Comparison of ENCODE assay signal across 40 mouse cellular contexts in genomic region chr19:11554726-11555125, GRCm38 (mm10). TPM values are rescaled to one million over a fixed set of nuclear protein-coding genes. Genes with fewer than 3 reads are reported as not detected.
"Had no signal": no experiment of that assay in that cellular context is flagged by ENCODE, and none has a peak within 500 bp of the region (broad histone marks: within the 10 kb centered on the region; RNA-seq: fewer than 3 reads in every experiment).

No protein-coding gene starts in this region.

- H3K36me3 ChIP-seq: heart, embryonic 10.5 days; heart, embryonic 12.5 days; heart, embryonic 13.5 days; heart, embryonic 15.5 days; hindbrain, embryonic 10.5 days; hindbrain, embryonic 12.5 days; hindbrain, embryonic 13.5 days; hindbrain, embryonic 15.5 days; intestine, embryonic 15.5 days; kidney, embryonic 15.5 days had no signal

- DNase-seq: heart, postnatal 10 days; heart, postnatal 14 days; heart, postnatal 36 days; heart, postnatal 4 days; kidney, adult 11 months; kidney, adult 18-20 months; kidney, adult 2 months; kidney, adult 8-10 months; kidney, adult 9 months; kidney, postnatal 10 days; kidney, postnatal 14 days; kidney, postnatal 25 days; kidney, postnatal 36 days; kidney, postnatal 4 days; layer of hippocampus, adult 9-11 months; layer of hippocampus, postnatal 36 days had no signal

- H3K4me1 ChIP-seq: heart, embryonic 10.5 days; heart, embryonic 12.5 days; heart, embryonic 13.5 days; heart, embryonic 15.5 days; hindbrain, embryonic 10.5 days; hindbrain, embryonic 12.5 days; hindbrain, embryonic 13.5 days; hindbrain, embryonic 15.5 days; intestine, embryonic 15.5 days; kidney, embryonic 15.5 days had no signal

- H3K9me3 ChIP-seq: heart, embryonic 10.5 days; heart, embryonic 12.5 days; heart, embryonic 13.5 days; heart, embryonic 15.5 days; hindbrain, embryonic 10.5 days; hindbrain, embryonic 12.5 days; hindbrain, embryonic 13.5 days; hindbrain, embryonic 15.5 days; intestine, embryonic 15.5 days; kidney, embryonic 15.5 days had no signal

- H3K9ac ChIP-seq: heart, embryonic 12.5 days; heart, embryonic 13.5 days; heart, embryonic 15.5 days; hindbrain, embryonic 12.5 days; hindbrain, embryonic 13.5 days; hindbrain, embryonic 14.5 days; hindbrain, embryonic 15.5 days; intestine, embryonic 15.5 days; kidney, embryonic 15.5 days had no signal

- H3K27ac ChIP-seq: heart, embryonic 10.5 days; heart, embryonic 13.5 days; heart, embryonic 15.5 days; hindbrain, embryonic 10.5 days; hindbrain, embryonic 12.5 days; hindbrain, embryonic 13.5 days; hindbrain, embryonic 14.5 days; hindbrain, embryonic 15.5 days; hindbrain, postnatal 0 days; intestine, embryonic 15.5 days; kidney, embryonic 15.5 days; kidney, postnatal 0 days; layer of hippocampus, adult 2 months had no signal

- ATAC-seq: hindbrain, embryonic 16.5 days; hindbrain, postnatal 0 days; inflammation-experienced regulatory T-cells, adult 6 months; intestine, embryonic 15.5 days; intestine, embryonic 16.5 days; intestine, postnatal 0 days had no signal

- H3K4me2 ChIP-seq: heart, embryonic 11.5 days; heart, embryonic 12.5 days; heart, embryonic 13.5 days; heart, embryonic 15.5 days; hindbrain, embryonic 12.5 days; hindbrain, embryonic 13.5 days; hindbrain, embryonic 14.5 days; hindbrain, embryonic 15.5 days; intestine, embryonic 15.5 days; kidney, embryonic 15.5 days had no signal

- H3K4me3 ChIP-seq: heart, embryonic 10.5 days; heart, embryonic 12.5 days; heart, embryonic 13.5 days; heart, embryonic 15.5 days; hindbrain, embryonic 10.5 days; hindbrain, embryonic 12.5 days; hindbrain, embryonic 13.5 days; hindbrain, embryonic 15.5 days; intestine, embryonic 15.5 days; kidney, embryonic 15.5 days; layer of hippocampus, adult 2 months had no signal

- H3K27me3 ChIP-seq: heart, embryonic 12.5 days; heart, embryonic 13.5 days; heart, embryonic 15.5 days; hindbrain, embryonic 12.5 days; hindbrain, embryonic 13.5 days; hindbrain, embryonic 15.5 days; intestine, embryonic 15.5 days; kidney, embryonic 15.5 days had no signal

RNA-seq across cellular contexts. Expression of gene Ms4a4d, which starts 18.1 kb away (rescaled TPM):
- total RNA-seq: hindbrain, postnatal 0 days; layer of hippocampus, adult 18-20 months; layer of hippocampus, adult 2 months; layer of hippocampus, adult 8-10 months; layer of hippocampus, postnatal 10 days; layer of hippocampus, postnatal 14 days; layer of hippocampus, postnatal 25 days; layer of hippocampus, postnatal 36 days had no signal
- polyA plus RNA-seq: hindbrain, embryonic 12.5 days; hindbrain, embryonic 13.5 days; hindbrain, embryonic 14.5 days; hindbrain, embryonic 15.5 days; hindbrain, embryonic 16.5 days; hindbrain, postnatal 0 days had no signal
